Mouse (Mus musculus) bone marrow, adult 2 months (tissue): ENCODE measurements around the gene Pradc1. TPM values are rescaled to one million over a fixed set of nuclear protein-coding genes. Genes with fewer than 3 reads are reported as not detected.

Experiments
- H3K27ac ChIP-seq: fragments of 200-500 bp; 2 replicates; pipeline ENCODE4 v1.5.1; 2012; ENCODE audit warnings: low read depth, mild to moderate bottlenecking, control low read depth, inconsistent platforms, low read length; ENCODE audit not compliant: control insufficient read depth, poor library complexity, insufficient read depth
- H3K4me1 ChIP-seq: fragments of 200-500 bp; 2 replicates; pipeline ENCODE4 v1.6.1; 2011; ENCODE audit warnings: low read length; ENCODE audit not compliant: control insufficient read depth, insufficient read depth
- H3K4me3 ChIP-seq: fragments of 200-500 bp; replicated peaks from 2 replicates; pipeline ENCODE3; 2011; ENCODE audit warnings: mild to moderate bottlenecking, low read depth, low read length, control low read depth; ENCODE audit not compliant: control insufficient read depth
- CTCF ChIP-seq: fragments of 200-500 bp; IDR thresholded peaks from 2 replicates; pipeline ENCODE4 v1.5.1; 2011; ENCODE audit warnings: low read length, control low read depth; ENCODE audit not compliant: control insufficient read depth, insufficient read depth
- POLR2A ChIP-seq: fragments of 200-500 bp; IDR thresholded peaks from 2 replicates; pipeline ENCODE4 v1.6.1; 2011; ENCODE audit warnings: low read depth, mild to moderate bottlenecking, control low read depth, low read length, borderline replicate concordance; ENCODE audit not compliant: control insufficient read depth
- WGBS: fragments of 180-500 bp; shearing (Covaris S2); methylation state at CpG from one replicate; pipeline ENCODE4 v1.1.7; 2018; 5-methylcytosine and 5-hydroxymethylcytosine counted together
- polyA plus RNA-seq: library from polyadenylated mRNA; stranded (reverse); fragments of >200 nt; gene quantifications from 2 replicates; pipeline ENCODE4 v1.2.4, GENCODE M21; 2011; ENCODE audit warnings: low replicate concordance; ENCODE audit not compliant: missing spikeins, insufficient read depth, insufficient read length

The Pradc1 gene
- polyA plus RNA-seq, 1 experiment: 16.0 TPM

GRCm38 (mm10) chr6:85445286-85445685, 6.5 kb downstream of the Pradc1 start:
- TF ChIP-seq CTCF: no peak
- TF ChIP-seq POLR2A: no peak
- Histone ChIP-seq H3K4me3 (no peak overlapping the region), H3K27ac (no peak overlapping the region), H3K4me1 (no peaks in the 10 kb centered on the region)
- WGBS: 86% methylated on average over 5 of the region's 5 CpGs

DNA sequence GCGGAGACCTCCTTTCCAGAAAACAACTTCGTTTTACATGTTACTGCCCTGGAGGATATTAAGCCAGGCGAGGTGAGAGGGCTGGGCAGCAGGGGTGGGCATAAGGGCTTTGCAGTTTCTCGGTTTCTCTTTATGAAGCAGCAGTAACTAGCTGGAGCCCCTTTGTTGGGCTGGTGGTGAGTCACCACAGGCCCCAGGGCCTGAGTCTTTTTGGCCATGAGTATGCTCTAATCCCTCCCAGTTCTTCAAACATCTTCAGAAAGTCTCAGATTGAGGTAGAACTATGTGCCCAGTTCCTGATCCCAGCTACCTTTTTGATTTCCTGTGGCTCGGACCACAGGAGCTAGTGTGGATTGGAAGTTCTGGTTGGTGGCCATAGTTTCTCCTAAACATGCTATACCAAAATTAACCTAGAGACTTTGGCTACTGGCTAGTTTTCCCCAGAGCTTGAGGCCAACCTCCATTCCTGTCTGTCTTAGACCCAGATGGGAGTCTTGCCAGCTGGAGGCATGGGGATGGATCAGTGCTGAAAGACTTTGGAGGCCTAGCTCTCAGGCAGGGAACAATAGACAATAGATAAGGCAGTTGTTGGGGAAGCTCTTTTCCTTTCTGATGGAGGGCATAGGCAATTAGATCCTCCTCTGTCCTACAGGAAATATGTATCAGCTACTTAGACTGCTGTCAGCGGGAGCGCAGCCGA, 7.4 kb downstream of the Pradc1 start:
- 91% methylated on average over 8 of the region's 8 CpGs for WGBS
- H3K4me1 ChIP-seq: no peaks in the 10 kb centered on the region
- TF ChIP-seq CTCF (no peak), POLR2A (no peak)
- H3K4me3 ChIP-seq: no peak overlapping the region
- H3K27ac ChIP-seq: no peak overlapping the region

DNA sequence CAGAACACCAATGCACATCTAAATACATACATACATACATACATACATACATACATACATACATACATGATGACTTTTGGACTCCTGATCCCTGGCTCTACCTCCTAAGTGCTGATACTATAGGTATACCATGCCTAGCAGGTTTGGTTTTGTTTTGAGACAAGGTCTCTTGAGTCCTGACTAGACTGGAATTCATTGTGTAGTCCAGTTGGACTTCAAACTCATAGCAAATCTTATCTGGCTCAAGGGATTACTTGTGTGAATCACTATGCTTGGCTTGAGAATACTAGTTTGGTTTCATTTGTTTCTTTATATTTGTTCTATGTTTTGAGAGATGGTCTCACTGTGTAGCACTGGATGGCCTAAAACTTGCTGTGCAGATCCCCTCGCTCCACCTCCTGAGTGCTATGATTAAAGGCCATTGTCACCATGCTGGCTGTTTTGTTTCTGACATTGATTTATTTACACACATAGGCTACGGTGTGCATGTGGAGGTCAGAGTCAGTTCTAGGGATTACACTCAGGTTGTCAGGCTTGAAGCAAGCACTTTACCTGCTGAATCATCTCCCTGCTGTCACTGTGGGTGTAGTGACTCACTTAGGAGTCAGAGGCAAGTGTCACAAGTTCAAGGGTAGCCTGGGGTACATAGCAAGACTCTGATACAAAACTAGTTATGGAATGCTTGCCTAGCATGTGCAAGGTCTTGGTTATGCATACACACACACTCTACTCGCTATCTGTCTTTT, 8.1 kb downstream of the Pradc1 start:
- TF ChIP-seq CTCF (no peak), POLR2A (no peak)
- no peak overlapping the region for H3K27ac ChIP-seq
- no peaks in the 10 kb centered on the region for H3K4me1 ChIP-seq
- H3K4me3 ChIP-seq: no peak overlapping the region
- 91% methylated on average over 3 of the region's 3 CpGs for WGBS

DNA sequence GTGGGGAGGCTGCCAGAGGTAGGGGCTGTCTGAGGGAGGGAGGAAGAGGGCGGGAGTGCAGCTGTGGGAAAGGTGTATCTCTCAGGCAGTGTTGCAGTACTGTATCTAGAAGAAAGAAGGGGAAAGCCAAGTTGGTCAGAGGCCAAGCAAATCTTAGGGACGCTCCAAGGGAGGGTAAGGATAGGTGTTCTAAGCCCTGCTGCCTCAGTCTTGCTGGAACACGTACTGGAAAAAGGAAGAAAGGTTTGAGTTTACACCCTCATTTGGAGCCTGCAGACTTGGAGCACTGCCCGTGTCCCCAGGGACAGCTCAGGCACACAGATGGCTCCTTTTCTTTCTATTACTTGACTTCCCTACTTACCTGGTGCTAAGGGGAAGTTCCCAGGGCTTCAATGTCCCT, 10.6 kb downstream of the Pradc1 start:
- WGBS: 89% methylated on average over 4 of the region's 4 CpGs
- Histone ChIP-seq H3K27ac (no peak overlapping the region), H3K4me3 (no peak overlapping the region), H3K4me1 (peaks cover 1% of the 10 kb centered on the region; the same call in 1 of the 2 replicates)
- TF ChIP-seq POLR2A (no peak), CTCF (no peak)

DNA sequence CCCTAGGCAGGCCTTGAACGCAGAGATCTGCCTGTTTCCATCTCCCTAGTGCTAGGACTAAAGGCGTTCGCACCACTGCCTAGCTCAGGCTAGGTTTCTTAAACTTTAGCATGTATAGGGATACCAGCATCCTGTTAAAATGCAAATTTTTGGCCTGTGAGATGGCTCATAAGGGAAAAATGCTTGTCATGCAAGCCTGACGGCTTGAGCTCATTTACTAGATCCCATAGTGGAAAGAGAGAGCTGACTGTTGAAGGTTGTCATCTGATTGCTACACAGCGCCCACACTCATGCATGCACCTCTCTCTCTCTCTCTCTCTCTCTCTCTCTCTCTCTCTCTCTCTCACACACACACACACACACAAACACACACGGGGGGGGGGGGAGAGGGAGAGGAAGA, 15.1 kb downstream of the Pradc1 start:
- Histone ChIP-seq H3K4me3 (no peak overlapping the region), H3K27ac (no peak overlapping the region; the same call in 1 of the 2 replicates), H3K4me1 (peaks cover 1% of the 10 kb centered on the region; the same call in 1 of the 2 replicates)
- WGBS: 70% methylated on average over 6 of the region's 6 CpGs
- TF ChIP-seq CTCF: no peak
- no peak for TF ChIP-seq POLR2A

DNA sequence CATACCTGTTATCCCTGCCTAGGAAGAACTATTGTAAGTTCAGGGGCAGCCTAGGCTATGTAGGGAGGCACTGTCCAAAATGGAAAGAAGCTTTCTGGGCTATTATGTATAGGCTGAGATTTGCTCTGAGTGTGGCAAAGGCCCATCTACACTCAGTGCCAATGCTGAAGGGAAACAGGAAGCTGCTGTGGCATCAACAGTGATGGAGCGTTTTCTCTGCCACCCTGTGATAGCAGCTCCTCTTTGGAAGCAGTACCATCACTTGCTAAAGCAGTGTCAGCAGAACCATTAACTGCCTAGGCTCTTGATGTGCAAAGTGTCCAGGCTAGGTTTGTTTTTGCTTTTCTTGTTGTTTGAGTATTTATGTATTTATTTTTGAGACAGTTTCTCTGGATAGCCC, 15.6 kb downstream of the Pradc1 start:
- WGBS: 17% methylated on average over 1 of the region's 1 CpGs
- peaks cover 1% of the 10 kb centered on the region; the same call in 1 of the 2 replicates for H3K4me1 ChIP-seq
- no peak overlapping the region; the same call in 1 of the 2 replicates for H3K27ac ChIP-seq
- TF ChIP-seq CTCF: no peak
- no peak for TF ChIP-seq POLR2A
- no peak overlapping the region for H3K4me3 ChIP-seq

- Histone ChIP-seq H3K27ac (peak overlapping the region; percentile 89), H3K4me1 (peaks cover 1% of the 10 kb centered on the region; the same call in 1 of the 2 replicates), H3K4me3 (peak overlapping the region; percentile 63)
- TF ChIP-seq POLR2A (no peak), CTCF (no peak)
- 24% methylated on average over 5 of the region's 5 CpGs for whole genome bisulfite sequencing
Measured at GRCm38 (mm10) chr6:85433865-85434264, 17.9 kb downstream of the Pradc1 start.

DNA sequence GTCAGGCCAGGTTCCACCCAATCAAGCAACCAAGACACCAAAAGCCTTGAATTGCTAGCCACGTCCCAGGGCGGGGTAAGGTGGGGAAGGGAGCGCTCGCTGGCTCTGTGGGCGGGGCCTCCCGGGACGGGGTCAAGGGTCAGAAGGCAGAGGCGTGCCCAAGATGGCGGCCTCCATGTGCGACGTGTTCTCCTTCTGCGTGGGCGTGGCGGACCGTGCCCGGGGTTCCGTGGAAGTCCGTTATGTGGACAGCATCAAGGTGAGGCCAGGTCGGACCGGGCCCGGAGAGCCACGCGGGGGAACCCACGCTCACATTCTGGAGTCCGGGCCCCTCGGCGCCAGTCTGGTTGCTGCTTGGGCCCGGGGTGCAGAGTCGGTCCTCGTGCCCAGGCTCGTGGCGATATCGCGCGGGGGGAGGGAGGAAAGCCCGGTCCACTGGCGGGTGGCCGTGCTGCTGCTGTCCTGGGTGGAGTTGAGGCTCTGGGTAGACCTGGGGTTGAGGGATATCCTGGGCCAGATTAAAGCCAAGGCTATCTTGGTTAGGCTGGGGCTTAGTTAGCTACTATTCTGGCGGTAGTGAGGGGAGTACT, 19.8 kb downstream of the Pradc1 start, which contains the start of gene Smyd5:
Gene Smyd5 (plus strand): TSS at position 148 of the 590 bp plus-strand sequence.
- H3K27ac ChIP-seq: no peak within 1 kb of the TSS
- under 1% methylated on average over 39 of the region's 39 CpGs for WGBS
- peak within 1 kb of the TSS; percentile 84 for H3K4me3 ChIP-seq
- peaks cover 1% of the 10 kb centered on the region; the same call in 1 of the 2 replicates for H3K4me1 ChIP-seq
- TF ChIP-seq CTCF (no peak), POLR2A (no peak)
